Mouse (Mus musculus) kidney, postnatal 4 days (tissue): ENCODE measurements around the gene Kcnk16.

Experiments
- DNase-seq, 2 experiments: peaks; one replicate each; pipeline ENCODE4 v3.0.0; 2021; ENCODE audit warnings: mixed read lengths in 2 of 2

Kcnk16 gene

GRCm38 (mm10) chr14:20229437-20229836 lies 39.6 kb downstream of the Kcnk16 start:
- DNase-seq: peak in 1 of 2 experiments; percentile 25

GRCm38 (mm10) chr14:20228336-20228735 lies 40.7 kb downstream of the Kcnk16 start:
- peak in 1 of 2 experiments; percentile 59 for DNase-seq

- DNase-seq: no peak
Measured at GRCm38 (mm10) chr14:20226982-20227381, 42.0 kb downstream of the Kcnk16 start.

- DNase-seq: no peak
Measured at GRCm38 (mm10) chr14:20226488-20226887, 42.5 kb downstream of the Kcnk16 start.

- no peak for DNase-seq
Measured at GRCm38 (mm10) chr14:20225525-20225924, 43.5 kb downstream of the Kcnk16 start.

- DNase-seq: peak in 1 of 2 experiments; percentile 28
Measured at GRCm38 (mm10) chr14:20224576-20225218, 44.3 kb downstream of the Kcnk16 start.

GRCm38 (mm10) chr14:20224163-20224562 lies 44.8 kb downstream of the Kcnk16 start:
- DNase-seq: peak in 1 of 2 experiments; percentile 52

- no peak for DNase-seq
Measured at GRCm38 (mm10) chr14:20223253-20223652, 45.7 kb downstream of the Kcnk16 start.

- no peak for DNase-seq
Measured at GRCm38 (mm10) chr14:20221083-20221482, 47.9 kb downstream of the Kcnk16 start.

GRCm38 (mm10) chr14:20219849-20220248 lies 49.1 kb downstream of the Kcnk16 start:
- peak; percentile 59 to 74 for DNase-seq

- DNase-seq: no peak
Measured at GRCm38 (mm10) chr14:20217299-20217864, 51.6 kb downstream of the Kcnk16 start.

- no peak for DNase-seq
Measured at GRCm38 (mm10) chr14:20216561-20217298, 52.3 kb downstream of the Kcnk16 start.

- no peak for DNase-seq
Measured at GRCm38 (mm10) chr14:20215826-20216225, 53.2 kb downstream of the Kcnk16 start.

GRCm38 (mm10) chr14:20214125-20214524 lies 54.9 kb downstream of the Kcnk16 start:
- no peak for DNase-seq

- DNase-seq: no peak
Measured at GRCm38 (mm10) chr14:20211754-20212601, 57.0 kb downstream of the Kcnk16 start.
